Mouse (Mus musculus) liver, embryonic 16.5 days (tissue): Measurements from ENCODE around the gene B3glct. TPM values are rescaled to one million over a fixed set of nuclear protein-coding genes. Genes with fewer than 3 reads are reported as not detected.

Experiments used
- ATAC-seq: fragments of 200-750 bp; cut with Nextera tagmentation; 2 replicates; pipeline ENCODE4 v1.8.0; 2017; ENCODE audit warnings: low read depth, mild to moderate bottlenecking, moderate number of reproducible peaks, moderate library complexity
- H3K27ac ChIP-seq: fragments of 300-500 bp; sonication (generic); 2 replicates; pipeline ENCODE4 v1.5.1; 2014; ENCODE audit warnings: mild to moderate bottlenecking, low read length
- H3K27me3 ChIP-seq: fragments of 300-500 bp; sonication (generic); 2 replicates; pipeline ENCODE4 v1.6.1; 2014; ENCODE audit warnings: low read depth, low read length, mixed read lengths; ENCODE audit not compliant: control insufficient read depth, insufficient read depth
- H3K36me3 ChIP-seq: fragments of 300-500 bp; sonication (generic); 2 replicates; pipeline ENCODE4 v1.6.1; 2014; ENCODE audit warnings: mild to moderate bottlenecking; ENCODE audit not compliant: control insufficient read depth, insufficient read depth
- H3K4me1 ChIP-seq: fragments of 300-500 bp; sonication (generic); 2 replicates; pipeline ENCODE4 v1.6.1; 2014; ENCODE audit warnings: low read depth, low read length, mixed read lengths; ENCODE audit not compliant: control insufficient read depth
- H3K4me2 ChIP-seq: fragments of 300-500 bp; sonication (generic); 2 replicates; pipeline ENCODE4 v1.6.1; 2014; ENCODE audit warnings: low read depth, low read length, mixed read lengths
- H3K4me3 ChIP-seq: fragments of 300-500 bp; sonication (generic); 2 replicates; pipeline ENCODE4 v1.5.1; 2014; ENCODE audit warnings: low read depth, mild to moderate bottlenecking, low read length
- H3K9ac ChIP-seq: fragments of 300-500 bp; sonication (generic); 2 replicates; pipeline ENCODE4 v1.6.1; 2014; ENCODE audit warnings: low read depth, low read length
- H3K9me3 ChIP-seq: fragments of 300-500 bp; sonication (generic); replicated peaks from 2 replicates; pipeline ENCODE4 v1.6.1; 2016; ENCODE audit warnings: low read length; ENCODE audit not compliant: control insufficient read depth
- WGBS: fragments of 180-500 bp; shearing (Covaris S2); extraction: QIAGEN DNeasy Blood & Tissue Kit; methylation state at CpG from one replicate; pipeline ENCODE4 v1.1.7; 2014; ENCODE audit not compliant: insufficient replicate concordance; 5-methylcytosine and 5-hydroxymethylcytosine counted together
- polyA plus RNA-seq: library from polyadenylated mRNA; unstranded; fragments of >200 nt; fragmentation: Nextera tagmentation; extraction: Ambion mirVana; gene quantifications from 2 replicates; pipeline ENCODE4 v1.2.1, GENCODE M21; 2015

B3glct gene
- polyA plus RNA-seq, 1 experiment from 2014 or later = 3.0 TPM

GRCm38 (mm10) chr5:149713834-149714233, 35.8 kb downstream of the B3glct start:
- ATAC-seq = no peak
- 0 out of 2 replicates have a peak, but pooled peaks cover 1% of the 10 kb centered on the region for H3K9me3 ChIP-seq
- no peaks in the 10 kb centered on the region for H3K4me1 ChIP-seq
- no peak overlapping the region for H3K4me2 ChIP-seq
- no peaks in the 10 kb centered on the region for H3K36me3 ChIP-seq
- WGBS = 64% methylated on average over 16 of the region's 16 CpGs
- no peak overlapping the region for H3K4me3 ChIP-seq
- H3K27ac ChIP-seq = no peak overlapping the region
- H3K9ac ChIP-seq = no peak overlapping the region
- no peaks in the 10 kb centered on the region for H3K27me3 ChIP-seq

- WGBS = 68% methylated on average over 15 of the region's 15 CpGs
- Histone ChIP-seq H3K4me1 (no peaks in the 10 kb centered on the region), H3K27ac (no peak overlapping the region), H3K36me3 (no peaks in the 10 kb centered on the region), H3K27me3 (no peaks in the 10 kb centered on the region), H3K4me2 (no peak overlapping the region), H3K4me3 (no peak overlapping the region), H3K9me3 (no peaks in the 10 kb centered on the region), H3K9ac (no peak overlapping the region)
- no peak for ATAC-seq
Observed at GRCm38 (mm10) chr5:149715571-149716328, 37.7 kb downstream of the B3glct start.

GRCm38 (mm10) chr5:149716329-149716690, 38.3 kb downstream of the B3glct start:
- H3K9ac ChIP-seq = no peak overlapping the region
- no peaks in the 10 kb centered on the region for H3K27me3 ChIP-seq
- 68% methylated on average over 3 of the region's 3 CpGs for WGBS
- H3K4me3 ChIP-seq = no peak overlapping the region
- no peak overlapping the region for H3K27ac ChIP-seq
- no peak overlapping the region for H3K4me2 ChIP-seq
- no peak for ATAC-seq
- no peaks in the 10 kb centered on the region for H3K9me3 ChIP-seq
- H3K4me1 ChIP-seq = no peaks in the 10 kb centered on the region
- no peaks in the 10 kb centered on the region for H3K36me3 ChIP-seq

DNA sequence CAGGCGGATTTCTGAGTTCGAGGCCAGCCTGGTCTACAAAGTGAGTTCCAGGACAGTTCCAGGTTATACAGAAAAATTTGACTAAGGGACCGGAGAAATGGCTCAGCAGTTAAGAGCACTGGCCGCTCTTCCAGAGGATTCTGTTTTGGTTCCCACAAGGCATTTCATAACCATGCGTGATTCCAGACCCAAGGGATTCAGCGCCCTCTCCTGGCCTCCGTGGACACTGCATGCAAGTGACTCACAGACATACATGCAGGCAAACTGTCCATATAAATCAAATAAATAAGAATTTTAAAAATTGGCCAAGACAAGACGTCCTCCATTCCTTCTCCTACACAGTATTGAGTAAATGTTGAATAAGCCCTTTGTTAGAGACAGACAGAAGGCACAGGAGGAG, 53.7 kb downstream of the B3glct start:
- no peaks in the 10 kb centered on the region for H3K4me1 ChIP-seq
- no peaks in the 10 kb centered on the region; the same call in 1 of the 2 replicates for H3K9me3 ChIP-seq
- no peaks in the 10 kb centered on the region for H3K36me3 ChIP-seq
- H3K4me3 ChIP-seq = no peak overlapping the region
- no peak overlapping the region for H3K9ac ChIP-seq
- WGBS = 74% methylated on average over 8 of the region's 8 CpGs
- ATAC-seq = no peak
- no peak overlapping the region for H3K27ac ChIP-seq
- no peak overlapping the region for H3K4me2 ChIP-seq
- H3K27me3 ChIP-seq = no peaks in the 10 kb centered on the region

DNA sequence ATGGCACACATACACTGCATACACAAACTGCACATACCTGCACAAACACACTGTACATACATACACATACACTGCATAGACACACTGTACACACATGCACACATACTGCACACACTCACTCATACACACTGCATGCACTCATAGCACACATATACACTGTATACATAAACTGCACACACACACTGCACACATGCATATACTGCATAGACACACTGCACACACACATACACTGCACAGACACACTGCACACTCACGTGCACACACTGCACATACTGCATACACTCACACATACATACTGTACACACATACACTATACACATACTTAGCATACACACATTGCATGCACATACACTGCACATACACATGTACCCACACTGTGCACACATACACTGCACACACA, 59.2 kb downstream of the B3glct start:
- H3K4me1 ChIP-seq = no peaks in the 10 kb centered on the region
- H3K27ac ChIP-seq = no peak overlapping the region
- 77% methylated on average over 1 of the region's 1 CpGs for WGBS
- no peak overlapping the region for H3K4me3 ChIP-seq
- no peak for ATAC-seq
- H3K27me3 ChIP-seq = no peaks in the 10 kb centered on the region
- no peak overlapping the region for H3K4me2 ChIP-seq
- H3K36me3 ChIP-seq = no peaks in the 10 kb centered on the region
- H3K9ac ChIP-seq = no peak overlapping the region
- no peaks in the 10 kb centered on the region; the same call in 1 of the 2 replicates for H3K9me3 ChIP-seq

GRCm38 (mm10) chr5:149740145-149740544, 62.1 kb downstream of the B3glct start:
- Histone ChIP-seq H3K4me2 (no peak overlapping the region), H3K4me1 (no peaks in the 10 kb centered on the region), H3K4me3 (no peak overlapping the region), H3K9ac (no peak overlapping the region), H3K9me3 (no peaks in the 10 kb centered on the region), H3K36me3 (no peaks in the 10 kb centered on the region), H3K27me3 (no peaks in the 10 kb centered on the region), H3K27ac (no peak overlapping the region)
- no peak for ATAC-seq
- WGBS = 73% methylated on average over 7 of the region's 7 CpGs

DNA sequence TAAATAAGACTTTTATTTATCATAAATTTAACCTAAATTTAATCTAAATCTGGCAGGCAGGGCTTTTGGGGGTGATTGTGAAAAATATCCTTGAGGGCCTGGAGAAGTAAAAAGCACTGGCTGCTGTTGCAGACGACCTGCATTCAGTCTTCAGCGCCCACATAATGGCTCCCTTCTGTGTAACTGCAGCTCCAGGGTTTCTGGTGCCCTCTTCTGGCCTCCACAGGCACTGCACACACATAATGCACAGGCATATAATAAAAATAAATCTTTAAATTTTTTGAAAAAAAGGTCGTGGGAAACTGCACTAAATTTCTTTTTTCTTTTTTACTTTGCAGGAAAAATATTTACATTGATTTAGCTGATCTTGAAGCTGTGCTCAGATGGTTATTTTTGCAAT, 62.7 kb downstream of the B3glct start:
- Histone ChIP-seq H3K4me2 (no peak overlapping the region), H3K9me3 (no peaks in the 10 kb centered on the region), H3K27me3 (no peaks in the 10 kb centered on the region), H3K4me3 (no peak overlapping the region), H3K9ac (no peak overlapping the region), H3K27ac (no peak overlapping the region), H3K36me3 (no peaks in the 10 kb centered on the region), H3K4me1 (no peaks in the 10 kb centered on the region)
- WGBS = 72% methylated on average over 3 of the region's 3 CpGs
- ATAC-seq = no peak

GRCm38 (mm10) chr5:149742286-149742685, 64.3 kb downstream of the B3glct start:
- WGBS = 79% methylated on average over 9 of the region's 9 CpGs
- no peak for ATAC-seq
- no peaks in the 10 kb centered on the region for H3K4me1 ChIP-seq
- H3K27ac ChIP-seq = no peak overlapping the region
- no peaks in the 10 kb centered on the region for H3K27me3 ChIP-seq
- no peak overlapping the region for H3K9ac ChIP-seq
- H3K4me3 ChIP-seq = no peak overlapping the region
- H3K9me3 ChIP-seq = no peaks in the 10 kb centered on the region
- no peaks in the 10 kb centered on the region for H3K36me3 ChIP-seq
- no peak overlapping the region for H3K4me2 ChIP-seq

DNA sequence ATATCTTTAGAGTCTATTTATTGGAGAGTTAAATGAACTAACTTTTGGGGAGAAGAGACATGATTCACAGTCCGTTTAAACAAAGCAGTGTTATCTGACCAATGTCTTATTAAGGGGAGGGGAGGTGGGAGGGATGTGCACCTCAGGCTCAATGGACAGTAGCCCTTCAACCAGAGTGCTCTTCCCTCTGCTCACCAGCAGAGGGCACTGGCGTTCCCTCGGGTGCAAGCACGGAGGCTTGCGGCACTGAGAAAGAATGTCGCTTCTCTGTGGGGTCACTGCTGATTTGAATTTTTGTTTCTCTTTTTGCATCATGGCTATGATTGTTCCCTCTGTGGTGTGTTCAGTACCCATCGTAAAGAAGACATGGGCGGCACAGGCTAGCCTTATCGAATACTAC, 67.0 kb downstream of the B3glct start:
- H3K4me3 ChIP-seq = no peak overlapping the region
- no peak for ATAC-seq
- WGBS = 78% methylated on average over 9 of the region's 9 CpGs
- H3K4me1 ChIP-seq = no peaks in the 10 kb centered on the region
- H3K27ac ChIP-seq = no peak overlapping the region
- no peak overlapping the region for H3K4me2 ChIP-seq
- H3K36me3 ChIP-seq = no peaks in the 10 kb centered on the region
- H3K27me3 ChIP-seq = no peaks in the 10 kb centered on the region
- H3K9ac ChIP-seq = no peak overlapping the region
- H3K9me3 ChIP-seq = no peaks in the 10 kb centered on the region
